Mouse (Mus musculus): ENCODE data around the gene Adh5.

- no peak for TF ChIP-seq CTCF (IDR thresholded peaks at IDR 0.05; ENCODE audit: low read depth)
- TF ChIP-seq EP300 (optimal IDR thresholded peaks at IDR 0.05), result no peak
These were observed 19.2 kb upstream of the Adh5 start for GRCm38 (mm10) chr3:138423664-138424063.
